Mouse (Mus musculus) bone marrow, adult 2 months (tissue): ENCODE data around the gene Sap18.

Source experiments
- CTCF ChIP-seq: fragments of 200-500 bp; IDR thresholded peaks from 2 replicates; pipeline ENCODE4 v1.5.1; 2011; ENCODE audit warnings: low read length, control low read depth; ENCODE audit not compliant: control insufficient read depth, insufficient read depth
- POLR2A ChIP-seq: fragments of 200-500 bp; IDR thresholded peaks from 2 replicates; pipeline ENCODE4 v1.6.1; 2011; ENCODE audit warnings: low read depth, mild to moderate bottlenecking, control low read depth, low read length, borderline replicate concordance; ENCODE audit not compliant: control insufficient read depth

DNA sequence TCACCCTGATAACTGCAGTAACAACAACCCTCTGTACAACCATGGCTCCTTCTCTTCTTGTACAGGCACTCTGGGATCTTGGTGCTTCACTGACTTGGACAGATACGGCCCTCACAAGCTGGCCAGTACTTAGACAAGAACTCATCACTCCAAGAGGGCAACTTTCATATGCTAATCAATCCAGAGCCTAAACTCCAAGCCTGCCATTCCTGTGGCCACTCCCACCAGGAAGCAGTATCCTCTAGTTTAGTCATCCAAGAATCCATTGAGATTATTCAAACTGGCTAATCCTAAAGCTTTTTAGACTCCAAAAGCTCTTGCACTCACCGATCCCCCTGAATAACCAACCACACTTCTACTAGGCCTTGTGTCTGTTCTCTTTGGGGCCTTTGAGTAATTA lies 55.0 kb downstream of the Sap18 start:
- TF ChIP-seq POLR2A (no peak), CTCF (no peak)
